Mouse (Mus musculus): ENCODE measurements around the gene Thoc7. TPM values are rescaled to one million over a fixed set of nuclear protein-coding genes. Genes with fewer than 3 reads are reported as not detected.

Thoc7 gene
- total RNA-seq (2023; ENCODE audit: inconsistent age), result 50.0 to 74.8 TPM (median 71.4 TPM) in 4 replicates

DNA sequence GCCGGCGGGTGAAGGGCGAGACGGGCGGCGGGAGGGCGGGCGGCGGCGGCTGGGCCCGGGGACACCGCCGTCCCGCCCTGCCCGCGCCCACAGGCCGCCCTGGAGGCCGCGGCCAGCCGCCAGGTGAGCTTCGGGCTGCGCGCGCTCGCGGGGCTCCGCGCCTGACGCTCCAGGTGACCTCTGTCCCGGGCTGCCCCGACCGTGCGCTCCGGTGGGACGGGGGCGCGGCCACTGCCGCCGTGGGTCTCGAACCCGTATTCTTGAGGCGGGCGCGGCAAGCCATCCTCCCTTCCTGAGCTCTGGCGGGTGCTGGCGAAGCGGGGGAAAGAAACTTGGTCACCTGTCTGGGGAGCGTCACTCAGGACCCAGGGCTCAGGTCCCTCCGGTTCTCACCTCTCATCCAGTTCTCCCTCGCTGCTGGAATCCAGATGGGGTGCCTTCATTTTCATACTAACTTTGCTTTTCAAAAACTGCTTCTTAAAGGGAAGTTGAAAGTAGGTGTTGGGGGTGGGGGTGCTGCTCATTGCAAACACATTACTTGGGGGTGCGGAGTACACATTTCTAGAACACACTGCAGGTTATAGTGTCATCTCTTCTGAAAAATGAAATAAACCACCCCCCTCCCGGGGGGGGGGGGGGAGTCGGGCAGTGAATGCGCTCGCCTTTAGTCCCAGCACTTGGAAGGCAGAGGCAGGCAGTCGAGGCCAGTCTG lies at the start of gene Thoc7, which contains the start of gene Atxn7:
Gene Thoc7, minus strand, starts transcription at position 452 of the 712 bp plus-strand sequence.
Gene Atxn7, plus strand, starts transcription at position 40 of the 712 bp plus-strand sequence.

GRCm38 (mm10) chr14:13914387-13915082 lies 47.1 kb downstream of the Thoc7 start, which contains the start of gene Gm281:
Gm281 (minus strand) TSS chr14:13914478.

Other genes with a start within 250 kb of the Thoc7 start
- gene Gm281, start 47.4 kb downstream of the Thoc7 start, total RNA-seq (2023; ENCODE audit: inconsistent age), result not detected in 4 replicates
- gene Atxn7, start 412 bp downstream of the Thoc7 start, total RNA-seq (2023; ENCODE audit: inconsistent age), result 66.1 to 77.9 TPM (median 66.8 TPM) in 4 replicates
- gene Psmd6, start 159.1 kb upstream of the Thoc7 start, total RNA-seq (2023; ENCODE audit: inconsistent age), result 102 to 113 TPM (median 105 TPM) in 4 replicates
- not detected in 4 replicates for gene Olfr720, start 225.0 kb upstream of the Thoc7 start, total RNA-seq (2023; ENCODE audit: inconsistent age)